Comparison of ENCODE assay signal across 31 mouse cellular contexts in genomic region chr11:18983813-18984212, GRCm38 (mm10). TPM values are rescaled to one million over a fixed set of nuclear protein-coding genes. Genes with fewer than 3 reads are reported as not detected.
DNase-seq lines count a peak whose midpoint lies in the region; ATAC-seq and TF ChIP-seq lines count a peak whose summit lies in the region.
"Had no signal": no experiment of that assay in that cellular context is flagged by ENCODE, and none has a peak within 500 bp of the region (broad histone marks: within the 10 kb centered on the region; RNA-seq: fewer than 3 reads in every experiment).

No protein-coding gene starts in this region.

- peaks cover 68% of the 10 kb centered on the region for H3K36me3 ChIP-seq in heart, embryonic 10.5 days
- H3K36me3 ChIP-seq in heart, embryonic 16.5 days (ENCODE audit: control insufficient read depth, insufficient read depth): peaks cover 32% of the 10 kb centered on the region
- H3K36me3 ChIP-seq in CH12.LX (replicated peaks in 1 of 2; ENCODE audit: control insufficient read depth in 1 of 2, insufficient read depth in 1 of 2, low read length in 1 of 2): no peaks in the 10 kb centered on the region

- intact Hi-C loops in heart, postnatal 10 days (cut with DNase I): no loop called here

- peak; percentile 39 for DNase-seq in heart, embryonic 10.5 days (ENCODE audit: low spot score)
- no peak for DNase-seq in heart, adult 8-10 months (ENCODE audit: low spot score)
- DNase-seq in heart, postnatal 10 days: no peak
- peak; percentile 21 for DNase-seq in CH12.LX (ENCODE audit: extremely low read depth)
- no peak for DNase-seq in adipocyte (ENCODE audit: low spot score)
- no peak for DNase-seq in neural tube, embryonic 10.5 days (ENCODE audit: extremely low spot score, low spot score)
- DNase-seq: adrenal gland, adult 8-10 months; cerebellum, adult 2 months; cerebellum, postnatal 14 days; heart, postnatal 36 days; kidney, postnatal 25 days; liver; lung, embryonic 14.5 days; lung, postnatal 14 days; right cerebral cortex, postnatal 25 days; spleen, adult 18-20 months; thymus, adult 18-20 months; thymus, postnatal 4 days had no signal

- TF ChIP-seq CTCF in CH12.LX (conservative IDR thresholded peaks at IDR 0.05 in 1 of 2, IDR thresholded peaks at IDR 0.05 in 1 of 2; ENCODE audit: low read depth in 2 of 2, low read length in 2 of 2): no peak

- H3K9me3 ChIP-seq in heart, embryonic 10.5 days: no peaks in the 10 kb centered on the region
- no peaks in the 10 kb centered on the region for H3K9me3 ChIP-seq in heart, embryonic 16.5 days (replicated peaks; ENCODE audit: control insufficient read depth, low read length)
- H3K9me3 ChIP-seq in CH12.LX (replicated peaks; ENCODE audit: low read length): no peaks in the 10 kb centered on the region
- H3K9me3 ChIP-seq: embryonic facial prominence, embryonic 10.5 days; embryonic facial prominence, embryonic 15.5 days; forebrain, embryonic 13.5 days; midbrain, embryonic 13.5 days; neural tube, embryonic 15.5 days had no signal

- 61% methylated on average over 2 of the region's 2 CpGs for WGBS in heart, embryonic 10.5 days
- WGBS in heart, embryonic 16.5 days: 46% methylated on average over 2 of the region's 2 CpGs

- no peak overlapping the region for H3K9ac ChIP-seq in heart, embryonic 16.5 days (ENCODE audit: low read length)
- H3K9ac ChIP-seq in CH12.LX (ENCODE audit: insufficient read depth, low read depth): no peak overlapping the region
- H3K9ac ChIP-seq: embryonic facial prominence, embryonic 15.5 days; forebrain, embryonic 13.5 days; hindbrain, embryonic 14.5 days; liver, embryonic 14.5 days; lung, embryonic 14.5 days; midbrain, embryonic 13.5 days; neural tube, embryonic 15.5 days had no signal

- H3K4me1 ChIP-seq in heart, embryonic 10.5 days: peaks cover 62% of the 10 kb centered on the region
- peaks cover 52% of the 10 kb centered on the region for H3K4me1 ChIP-seq in heart, embryonic 16.5 days (ENCODE audit: control insufficient read depth, insufficient read depth, low read length)
- peaks cover 7 to 14% of the 10 kb centered on the region in 2 experiments for H3K4me1 ChIP-seq in CH12.LX (ENCODE audit: control insufficient read depth in 1 of 2, insufficient read depth in 2 of 2)

- TF ChIP-seq RAD21 in CH12.LX (IDR thresholded peaks at IDR 0.05; ENCODE audit: low read depth, low read length): no peak

- H3K27me3 ChIP-seq in heart, embryonic 10.5 days (ENCODE audit: insufficient read depth, poor library complexity, severe bottlenecking): no peaks in the 10 kb centered on the region
- H3K27me3 ChIP-seq in heart, embryonic 16.5 days (ENCODE audit: control insufficient read depth, insufficient read depth, low read length): no peaks in the 10 kb centered on the region
- no peaks in the 10 kb centered on the region for H3K27me3 ChIP-seq in CH12.LX (replicated peaks)
- H3K27me3 ChIP-seq: embryonic facial prominence, embryonic 15.5 days; forebrain, embryonic 13.5 days; midbrain, embryonic 13.5 days; neural tube, embryonic 15.5 days had no signal

- dilution Hi-C loops in CH12.LX (cut with MboI; ENCODE audit: extremely low pct_ligation_motif_present, extremely low pct_unique_long_range_greater_than_20kb, low sequenced_read_pairs): no loop called here

- no peaks in the 10 kb centered on the region for H3K79me2 ChIP-seq in CH12.LX (replicated peaks; ENCODE audit: control insufficient read depth, extremely low read depth, insufficient read depth, poor library complexity, severe bottlenecking)

- in situ Hi-C loops in CH12.LX (cut with MboI; ENCODE audit: low pct_ligation_motif_present, low pct_unique_long_range_greater_than_20kb, low sequenced_read_pairs): no loop called here

- TF ChIP-seq EP300 in CH12.LX (IDR thresholded peaks at IDR 0.05; ENCODE audit: low read length): no peak

- H3K4me3 ChIP-seq in heart, embryonic 10.5 days: no peak overlapping the region
- H3K4me3 ChIP-seq in heart, embryonic 16.5 days (ENCODE audit: low read length): no peak overlapping the region
- no peak overlapping the region for H3K4me3 ChIP-seq in CH12.LX (replicated peaks in 1 of 3; ENCODE audit: low read depth in 2 of 3, low read length in 2 of 3, poor library complexity in 1 of 3)
- H3K4me3 ChIP-seq: embryonic facial prominence, embryonic 10.5 days; embryonic facial prominence, embryonic 15.5 days; forebrain, embryonic 13.5 days; midbrain, embryonic 13.5 days; neural tube, embryonic 15.5 days had no signal

- H3K4me2 ChIP-seq in heart, embryonic 16.5 days (ENCODE audit: low read depth, low read length): no peak overlapping the region
- no peak overlapping the region for H3K4me2 ChIP-seq in CH12.LX (ENCODE audit: insufficient read depth, low read depth, poor library complexity, severe bottlenecking)
- H3K4me2 ChIP-seq: embryonic facial prominence, embryonic 15.5 days; forebrain, embryonic 13.5 days; hindbrain, embryonic 14.5 days; lung, embryonic 14.5 days; midbrain, embryonic 13.5 days; neural tube, embryonic 15.5 days had no signal

- H3K27ac ChIP-seq in heart, embryonic 10.5 days: no peak overlapping the region; the same call in 1 of the 2 replicates
- peak overlapping the region; percentile 77 for H3K27ac ChIP-seq in heart, embryonic 16.5 days (ENCODE audit: low read length)
- H3K27ac ChIP-seq in CH12.LX (ENCODE audit: insufficient read depth, low read depth): no peak overlapping the region
- H3K27ac ChIP-seq: embryonic facial prominence, embryonic 10.5 days; embryonic facial prominence, embryonic 15.5 days; forebrain, embryonic 13.5 days; hindbrain, embryonic 14.5 days; liver, embryonic 14.5 days; midbrain, embryonic 13.5 days; neural tube, embryonic 15.5 days; stomach, postnatal 0 days had no signal

- no peak for TF ChIP-seq POLR2A in CH12.LX (IDR thresholded peaks at IDR 0.05; ENCODE audit: low read depth, low read length)

- peak; percentile 64; the same call in 1 of the 2 replicates for ATAC-seq in heart, embryonic 16.5 days (replicated peaks; ENCODE audit: extremely low read depth, insufficient read depth, low FRiP score)
- peak; percentile 52 for ATAC-seq in common myeloid progenitor, adult 5-6 weeks (replicated peaks; ENCODE audit: low read depth, poor library complexity, severe bottlenecking)
- ATAC-seq: activated CD4-positive, CD25-positive, alpha-beta regulatory T cell, adult 4 months; CD4-positive, CD25-positive, alpha-beta regulatory T cell, adult 4 months; forebrain, embryonic 13.5 days; intestine, postnatal 0 days had no signal

TF ChIP-seq in CH12.LX, 34 proteins besides CTCF, POLR2A, EP300 and RAD21:
- TF ChIP-seq NELFE (IDR thresholded peaks at IDR 0.05; ENCODE audit: low read depth, low read length) (no peak), TCF12 (IDR thresholded peaks at IDR 0.05; ENCODE audit: low read depth, low read length) (peak; percentile 65)

RNA-seq across cellular contexts. Expression of gene Meis1, which starts 35.0 kb away (rescaled TPM):
- polyA plus RNA-seq in heart, embryonic 10.5 days (2016; fragmentation: Nextera tagmentation; extraction: Ambion mirVana): 111 and 139 TPM in 2 replicates
- 10 to 100 TPM; 27.9 to 32.8 (median 30.9) TPM for total RNA-seq in heart, adult 8-10 months (2022)
- polyA plus RNA-seq in heart, embryonic 16.5 days (2015; fragmentation: Nextera tagmentation; extraction: Ambion mirVana): 59.8 and 61.6 TPM in 2 replicates
- total RNA-seq in heart, postnatal 10 days (2021): 10 to 100 TPM; 26.9 to 44.1 TPM
- total RNA-seq in CH12.LX (2012; rRNA removed): 1.9 and 3.6 TPM in 2 replicates
- total RNA-seq in CH12.LX (2014; rRNA removed): 0.19 and 0.47 TPM in 2 replicates
- polyA plus RNA-seq in CH12.LX (2012; ENCODE audit: insufficient read length, low read depth): 0.64 and 0.81 TPM in 2 replicates
- total RNA-seq in common myeloid progenitor, adult 5-6 weeks (2017): 95.6 and 102 TPM in 2 replicates

Comparison
In these comparisons a context has a peak if more than half of its experiments do, and no peak if none do; other contexts are left out.
1. DNase-seq: peak in heart, embryonic 10.5 days (single experiment) and CH12.LX (single experiment); none in heart, adult 8-10 months (single experiment), heart, postnatal 10 days (0 of 2), adipocyte (single experiment) and neural tube, embryonic 10.5 days (single experiment).
2. RNA of gene Meis1, which starts 35.0 kb away (total RNA-seq): 95.6 to 102 TPM in common myeloid progenitor, adult 5-6 weeks, 26.9 to 44.1 TPM in heart, postnatal 10 days and 27.9 to 32.8 TPM in heart, adult 8-10 months; 0.19 to 3.6 TPM in CH12.LX; every median in the first group is over 4 times any median in the second.